Mouse (Mus musculus) hindbrain, embryonic 15.5 days (tissue): ENCODE data around the gene Gpc6. TPM values are rescaled to one million over a fixed set of nuclear protein-coding genes. Genes with fewer than 3 reads are reported as not detected.
"Not testable (repeated sequence)": the region's sequence is repeated elsewhere in the genome, so short reads cannot be mapped to it uniquely, and the experiment has no call there.

ENCODE experiments used
- ATAC-seq: fragments of 200-750 bp; cut with Nextera tagmentation; 2 replicates; pipeline ENCODE4 v1.8.0; 2017; ENCODE audit warnings: low read depth, moderate number of reproducible peaks, moderate TSS enrichment; ENCODE audit not compliant: low FRiP score
- H3K27ac ChIP-seq: fragments of 300-500 bp; sonication (generic); replicated peaks from 2 replicates; pipeline ENCODE4 v1.5.1; 2015; ENCODE audit warnings: mild to moderate bottlenecking, inconsistent platforms
- H3K27me3 ChIP-seq: fragments of 300-500 bp; sonication (generic); 2 replicates; pipeline ENCODE4 v1.6.1; 2015; ENCODE audit warnings: control low read depth, inconsistent platforms
- H3K36me3 ChIP-seq: fragments of 300-500 bp; sonication (generic); 2 replicates; pipeline ENCODE4 v1.6.1; 2015; ENCODE audit warnings: control low read depth, inconsistent platforms
- H3K4me1 ChIP-seq: fragments of 300-500 bp; sonication (generic); replicated peaks from 2 replicates; pipeline ENCODE4 v1.6.1; 2015; ENCODE audit warnings: control low read depth, inconsistent platforms
- H3K4me2 ChIP-seq: fragments of 300-500 bp; sonication (generic); 2 replicates; pipeline ENCODE4 v1.6.1; 2015; ENCODE audit warnings: moderate library complexity, mild to moderate bottlenecking, inconsistent platforms
- H3K4me3 ChIP-seq: fragments of 300-500 bp; sonication (generic); 2 replicates; pipeline ENCODE4 v1.5.1; 2015; ENCODE audit warnings: mild to moderate bottlenecking, inconsistent platforms
- H3K9ac ChIP-seq: fragments of 300-500 bp; sonication (generic); 2 replicates; pipeline ENCODE4 v1.6.1; 2015; ENCODE audit warnings: inconsistent platforms
- H3K9me3 ChIP-seq: fragments of 300-500 bp; sonication (generic); 2 replicates; pipeline ENCODE4 v1.6.1; 2016; ENCODE audit warnings: control low read depth, inconsistent platforms
- WGBS: fragments of 180-500 bp; shearing (Covaris S2); methylation state at CpG from one replicate; pipeline ENCODE4 v1.1.7; 2015; 5-methylcytosine and 5-hydroxymethylcytosine counted together
- polyA plus RNA-seq: library from polyadenylated mRNA; unstranded; fragments of >200 nt; fragmentation: Nextera tagmentation; extraction: Ambion mirVana; gene quantifications from 2 replicates; pipeline ENCODE4 v1.2.1, GENCODE M21; 2015

The Gpc6 gene
- polyA plus RNA-seq, 1 experiment from 2014 or later = 19.6 TPM

DNA sequence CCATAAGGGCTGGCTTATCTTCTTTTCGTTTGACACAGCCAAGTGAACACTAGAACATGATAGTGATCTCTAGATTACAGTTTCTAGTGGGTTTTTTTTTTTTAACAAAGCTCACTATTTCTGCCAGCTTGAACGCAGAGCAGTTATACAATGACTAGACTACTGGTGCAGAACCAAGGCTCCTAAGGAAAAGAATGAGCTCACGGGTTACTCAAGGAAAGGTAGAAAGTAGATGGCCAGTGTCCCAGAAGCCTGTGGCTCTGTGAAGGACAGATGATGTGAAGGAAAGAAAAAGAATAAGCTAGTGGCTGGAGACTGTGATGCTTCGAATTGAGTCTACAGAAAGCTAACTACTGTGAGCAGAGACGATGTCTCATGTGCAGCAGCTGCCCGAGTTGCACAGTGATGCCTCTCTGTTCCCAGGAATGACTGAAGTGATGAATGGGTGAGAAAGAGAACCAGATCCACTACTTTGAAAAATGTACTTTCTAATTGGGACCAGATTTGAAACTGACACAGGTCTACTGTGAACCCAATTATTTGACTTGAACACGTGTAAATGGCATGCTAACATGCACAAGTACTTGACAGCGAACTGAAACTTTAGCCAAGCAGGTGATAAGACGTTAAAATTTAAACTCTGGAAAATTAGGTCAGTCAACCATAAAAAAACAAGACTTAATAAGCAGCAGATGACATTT, 482.9 kb downstream of the Gpc6 start:
- H3K9ac ChIP-seq = no peak overlapping the region
- WGBS = 82% methylated on average over 9 of the region's 9 CpGs
- H3K36me3 ChIP-seq = no peaks in the 10 kb centered on the region
- no peak overlapping the region for H3K4me3 ChIP-seq
- no peaks in the 10 kb centered on the region for H3K27me3 ChIP-seq
- H3K4me2 ChIP-seq = no peak overlapping the region
- H3K27ac ChIP-seq = no peak overlapping the region
- no peak for ATAC-seq
- H3K9me3 ChIP-seq = no peaks in the 10 kb centered on the region
- H3K4me1 ChIP-seq = no peaks in the 10 kb centered on the region

DNA sequence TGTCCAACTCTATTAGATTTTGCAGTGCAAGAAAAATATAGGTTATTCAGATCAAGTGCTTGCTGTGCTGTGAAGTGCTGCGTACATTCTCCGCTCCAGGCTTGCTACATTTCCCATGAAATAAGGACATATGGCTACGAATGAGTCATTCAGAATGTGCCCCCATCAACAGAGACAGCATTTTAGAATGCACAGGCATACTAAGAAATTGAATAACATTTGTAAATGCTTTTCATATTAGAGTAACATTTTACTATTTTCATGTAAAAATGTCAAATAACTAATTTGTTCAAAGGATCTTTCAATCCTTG, 483.4 kb downstream of the Gpc6 start:
- WGBS = 79% methylated on average over 3 of the region's 3 CpGs
- ATAC-seq = no peak

DNA sequence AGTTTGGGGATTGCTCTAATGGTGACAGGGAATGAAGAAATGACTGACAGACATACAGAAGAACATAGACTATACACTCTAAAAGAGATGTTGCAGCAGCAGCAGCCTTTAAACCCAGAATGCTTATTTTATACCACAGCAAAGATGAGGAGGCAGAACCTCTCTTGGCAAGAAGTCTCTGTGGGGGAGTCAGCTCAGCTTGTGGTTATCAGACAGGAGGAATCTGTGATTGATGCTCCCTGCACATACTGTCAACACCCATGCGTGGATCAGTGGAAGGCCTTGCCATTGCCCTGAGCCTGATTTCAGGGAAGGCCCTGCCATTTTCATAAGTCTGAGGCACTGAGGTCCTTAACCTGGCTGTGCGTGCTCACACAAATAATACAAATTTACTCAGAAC, 484.7 kb downstream of the Gpc6 start:
- Histone ChIP-seq H3K9me3 (no peaks in the 10 kb centered on the region), H3K4me2 (no peak overlapping the region), H3K27ac (no peak overlapping the region), H3K36me3 (no peaks in the 10 kb centered on the region), H3K27me3 (no peaks in the 10 kb centered on the region), H3K4me3 (no peak overlapping the region), H3K9ac (no peak overlapping the region), H3K4me1 (no peaks in the 10 kb centered on the region)
- 83% methylated on average over 2 of the region's 2 CpGs for WGBS
- ATAC-seq = no peak

More for the DNA sequence above, 483.4 kb downstream of the Gpc6 start:
- Histone ChIP-seq H3K9me3 (no peaks in the 10 kb centered on the region), H3K27me3 (no peaks in the 10 kb centered on the region), H3K4me2 (no peak overlapping the region), H3K4me3 (no peak overlapping the region), H3K9ac (no peak overlapping the region), H3K27ac (no peak overlapping the region), H3K4me1 (no peaks in the 10 kb centered on the region), H3K36me3 (no peaks in the 10 kb centered on the region)

DNA sequence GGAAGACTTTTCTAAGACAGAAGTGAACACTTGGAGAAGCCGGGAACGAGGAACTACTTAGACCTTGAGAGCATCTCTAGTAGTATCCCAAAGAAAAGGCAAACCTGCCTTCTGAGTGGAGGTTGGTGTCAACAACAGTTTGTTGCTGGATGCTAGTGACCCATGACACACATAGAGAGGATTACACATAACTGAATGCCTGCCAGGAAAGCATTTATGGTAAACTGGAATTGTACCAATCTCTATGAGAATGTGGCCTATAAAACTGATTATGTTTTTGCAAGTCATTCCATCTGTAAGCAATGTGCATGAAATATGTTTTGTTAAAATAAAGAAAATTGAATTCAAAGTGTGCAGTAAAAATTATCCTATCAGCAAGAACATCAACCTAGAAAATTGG, 485.4 kb downstream of the Gpc6 start:
- H3K27me3 ChIP-seq = no peaks in the 10 kb centered on the region
- no peak overlapping the region for H3K4me3 ChIP-seq
- H3K36me3 ChIP-seq = no peaks in the 10 kb centered on the region
- no peak overlapping the region for H3K4me2 ChIP-seq
- H3K9me3 ChIP-seq = no peaks in the 10 kb centered on the region
- WGBS = 99% methylated on average over 2 of the region's 2 CpGs
- no peak overlapping the region for H3K9ac ChIP-seq
- no peak for ATAC-seq
- H3K27ac ChIP-seq = no peak overlapping the region
- H3K4me1 ChIP-seq = no peaks in the 10 kb centered on the region

DNA sequence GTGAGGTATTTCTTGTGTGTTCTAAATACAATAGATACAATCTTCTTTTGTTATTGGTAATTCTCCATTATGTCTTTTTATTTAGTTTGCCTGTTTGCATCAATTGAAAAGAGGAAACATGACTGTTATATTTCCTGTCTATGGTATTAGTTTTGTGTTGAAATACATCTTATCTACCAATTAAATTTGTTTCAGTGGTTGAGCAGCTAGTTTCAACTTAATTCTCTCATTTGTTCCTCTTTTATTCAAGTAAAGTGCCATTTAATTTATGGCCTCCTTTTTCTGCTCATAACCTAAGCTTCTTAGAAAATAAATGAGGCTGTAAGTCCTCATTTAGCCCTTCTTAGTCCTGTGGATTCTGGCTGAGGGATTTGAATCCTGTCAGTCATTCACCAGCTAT, 489.9 kb downstream of the Gpc6 start:
- no peak overlapping the region for H3K4me2 ChIP-seq
- H3K4me1 ChIP-seq = no peaks in the 10 kb centered on the region
- no peak overlapping the region for H3K4me3 ChIP-seq
- no peak for ATAC-seq
- H3K9ac ChIP-seq = no peak overlapping the region
- no peaks in the 10 kb centered on the region for H3K27me3 ChIP-seq
- H3K36me3 ChIP-seq = no peaks in the 10 kb centered on the region
- H3K9me3 ChIP-seq = no peaks in the 10 kb centered on the region
- H3K27ac ChIP-seq = no peak overlapping the region

DNA sequence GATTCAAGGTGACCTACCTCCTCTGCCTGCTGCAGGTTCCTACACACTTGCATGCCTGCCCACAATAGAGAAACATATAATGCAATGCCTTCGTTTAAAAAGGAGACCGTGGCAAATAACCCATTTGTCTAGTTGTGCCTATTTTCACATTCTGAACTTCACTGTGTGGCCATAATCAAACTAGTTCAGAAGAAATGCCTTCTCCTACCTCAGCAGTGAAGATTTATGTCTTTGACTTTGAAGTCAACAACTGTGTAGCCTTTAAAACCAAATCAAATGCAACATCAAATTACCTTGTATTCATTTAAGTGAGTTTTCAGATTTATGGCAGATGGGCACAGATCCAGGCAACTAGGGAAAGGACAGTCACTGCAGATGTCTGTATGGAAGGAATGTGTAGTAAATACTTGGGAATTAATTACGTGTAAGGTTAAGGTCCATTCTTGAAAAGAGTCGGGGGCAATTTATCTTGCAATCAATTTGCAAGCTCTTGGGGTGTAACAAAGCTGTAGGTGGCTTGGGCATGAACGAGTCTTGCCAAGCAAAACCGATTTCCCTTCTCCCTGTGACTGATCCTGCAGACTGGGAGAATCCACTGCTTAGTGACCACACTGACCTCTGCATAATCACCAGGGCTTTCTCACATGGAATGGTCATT, 494.6 kb downstream of the Gpc6 start:
- Histone ChIP-seq H3K4me2 (no peak overlapping the region), H3K9me3 (no peaks in the 10 kb centered on the region), H3K27ac (no peak overlapping the region), H3K27me3 (no peaks in the 10 kb centered on the region), H3K4me1 (no peaks in the 10 kb centered on the region), H3K4me3 (no peak overlapping the region), H3K9ac (no peak overlapping the region), H3K36me3 (no peaks in the 10 kb centered on the region)
- ATAC-seq = no peak
- WGBS = 38% methylated on average over 6 of the region's 6 CpGs

DNA sequence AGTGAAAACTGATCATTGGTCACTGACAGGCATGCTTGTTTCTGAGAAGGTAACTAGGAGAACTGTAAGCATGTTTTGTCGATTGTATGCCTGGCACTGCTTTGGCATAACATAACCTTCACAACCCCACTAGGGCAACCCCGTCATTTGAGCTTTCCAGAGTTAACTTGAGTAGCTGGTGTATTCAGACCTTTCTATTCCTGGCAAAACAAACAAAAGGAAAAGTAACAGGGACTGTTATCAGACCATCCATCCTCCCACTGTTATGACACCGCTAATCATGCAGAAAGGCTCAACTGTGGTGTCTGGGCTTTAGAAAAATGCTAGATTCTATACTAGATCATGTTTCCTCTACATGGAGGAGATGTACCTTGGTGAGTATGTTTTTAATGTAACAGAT, 496.1 kb downstream of the Gpc6 start:
- Histone ChIP-seq H3K9me3 (no peaks in the 10 kb centered on the region), H3K4me2 (no peak overlapping the region), H3K27ac (no peak overlapping the region), H3K36me3 (no peaks in the 10 kb centered on the region), H3K4me1 (peaks cover 2% of the 10 kb centered on the region; the same call in 1 of the 2 replicates), H3K4me3 (no peak overlapping the region), H3K9ac (no peak overlapping the region), H3K27me3 (no peaks in the 10 kb centered on the region)
- ATAC-seq = no peak
- 79% methylated on average over 3 of the region's 3 CpGs for WGBS

DNA sequence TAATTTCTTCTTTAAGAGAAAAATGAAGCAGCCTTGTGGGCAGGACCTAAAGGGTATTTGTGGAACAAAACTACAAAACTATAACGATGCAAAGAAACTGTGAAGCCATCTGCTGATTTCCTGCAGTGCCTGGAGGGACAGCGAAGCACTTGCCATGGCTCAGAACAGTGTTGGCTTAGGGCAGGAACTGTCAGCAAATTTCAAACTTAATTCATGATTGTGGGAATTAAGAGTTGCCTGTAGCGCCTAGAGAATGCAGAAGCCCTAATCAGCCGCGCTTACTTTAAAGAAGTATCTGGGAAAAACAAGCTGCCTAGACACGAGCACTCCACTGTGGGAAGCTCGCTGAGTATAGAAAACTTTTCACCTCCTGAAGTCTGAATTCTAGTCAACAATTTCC, 501.0 kb downstream of the Gpc6 start:
- no peak for ATAC-seq
- 26% methylated on average over 7 of the region's 7 CpGs for WGBS
- Histone ChIP-seq H3K4me2 (no peak overlapping the region), H3K27me3 (no peaks in the 10 kb centered on the region), H3K27ac (no peak overlapping the region), H3K4me3 (no peak overlapping the region), H3K4me1 (peaks cover 4% of the 10 kb centered on the region; the same call in 1 of the 2 replicates), H3K9me3 (no peaks in the 10 kb centered on the region), H3K36me3 (no peaks in the 10 kb centered on the region), H3K9ac (no peak overlapping the region)

DNA sequence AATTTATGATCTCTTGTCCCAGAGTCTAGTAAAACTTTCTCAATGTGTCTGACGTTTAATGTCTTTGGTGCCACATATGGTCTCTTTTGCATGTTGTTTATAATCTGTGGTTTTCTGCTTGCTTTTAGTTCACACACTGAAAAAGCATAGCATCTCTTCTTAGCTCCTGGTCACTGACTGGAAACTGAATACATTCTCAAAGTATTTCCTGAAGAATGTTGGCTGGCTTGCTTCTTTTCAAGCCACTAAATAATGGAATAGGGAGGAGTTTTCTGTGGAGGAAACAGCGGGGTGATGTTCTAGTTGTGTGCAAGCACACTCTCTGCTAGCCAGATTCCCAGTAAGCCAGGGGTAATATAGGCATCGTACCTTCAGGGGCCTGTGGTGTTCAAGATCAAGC, 502.7 kb downstream of the Gpc6 start:
- Histone ChIP-seq H3K4me3 (no peak overlapping the region), H3K9ac (no peak overlapping the region), H3K4me1 (peaks cover 4% of the 10 kb centered on the region; the same call in 1 of the 2 replicates), H3K4me2 (no peak overlapping the region), H3K9me3 (no peaks in the 10 kb centered on the region), H3K27ac (no peak overlapping the region), H3K27me3 (no peaks in the 10 kb centered on the region), H3K36me3 (no peaks in the 10 kb centered on the region)
- ATAC-seq = no peak
- whole genome bisulfite sequencing = 56% methylated on average over 3 of the region's 3 CpGs

DNA sequence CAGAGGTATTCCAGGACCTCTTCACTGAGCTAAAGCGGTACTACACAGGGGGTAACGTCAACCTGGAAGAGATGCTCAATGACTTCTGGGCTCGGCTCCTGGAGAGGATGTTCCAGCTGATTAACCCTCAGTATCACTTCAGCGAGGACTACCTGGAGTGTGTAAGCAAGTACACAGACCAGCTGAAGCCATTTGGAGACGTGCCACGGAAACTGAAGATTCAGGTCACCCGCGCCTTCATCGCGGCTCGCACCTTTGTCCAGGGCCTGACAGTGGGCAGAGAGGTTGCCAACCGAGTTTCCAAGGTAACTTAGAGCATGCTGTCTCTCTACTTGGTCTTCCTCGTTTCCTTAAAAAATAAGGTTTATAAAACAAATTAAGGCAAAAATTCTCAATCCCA, 510.6 kb downstream of the Gpc6 start:
- WGBS = 88% methylated on average over 13 of the region's 13 CpGs
- Histone ChIP-seq H3K4me2 (no peak overlapping the region), H3K9ac (no peak overlapping the region), H3K9me3 (no peaks in the 10 kb centered on the region), H3K27ac (no peak overlapping the region), H3K4me3 (no peak overlapping the region), H3K4me1 (no peaks in the 10 kb centered on the region), H3K36me3 (no peaks in the 10 kb centered on the region), H3K27me3 (no peaks in the 10 kb centered on the region)
- no peak for ATAC-seq

DNA sequence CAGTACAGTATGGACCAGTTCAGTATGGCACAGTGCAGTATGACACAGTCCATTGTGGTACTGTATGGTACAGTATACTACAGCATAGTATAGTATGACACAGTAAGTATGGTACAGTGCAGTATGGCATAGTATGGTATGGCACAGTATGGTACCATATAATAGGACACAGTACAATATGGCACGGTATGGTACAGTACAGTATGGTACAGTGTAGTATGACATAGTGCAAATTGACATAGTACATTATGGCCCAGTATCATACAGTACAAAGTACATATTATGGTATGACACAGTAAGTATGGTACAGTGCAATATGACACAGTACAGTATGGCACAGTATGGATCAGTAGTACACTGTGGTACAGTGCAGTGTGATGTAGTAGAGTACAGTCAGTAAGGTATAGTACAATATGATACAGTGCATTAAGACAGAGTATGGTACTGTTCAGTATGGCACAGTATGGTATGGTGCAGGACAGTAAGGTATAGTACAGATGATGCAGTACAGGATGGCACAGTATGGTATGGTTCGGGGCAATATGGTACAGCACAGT, 521.6 kb downstream of the Gpc6 start:
- WGBS = 98% methylated on average over 2 of the region's 2 CpGs
- H3K36me3 ChIP-seq, H3K27ac ChIP-seq, H3K27me3 ChIP-seq, H3K9ac ChIP-seq, H3K9me3 ChIP-seq, H3K4me2 ChIP-seq, H3K4me3 ChIP-seq, H3K4me1 ChIP-seq: not testable (repeated sequence)
- peak; percentile 38; the same call in 1 of the 2 replicates for ATAC-seq

DNA sequence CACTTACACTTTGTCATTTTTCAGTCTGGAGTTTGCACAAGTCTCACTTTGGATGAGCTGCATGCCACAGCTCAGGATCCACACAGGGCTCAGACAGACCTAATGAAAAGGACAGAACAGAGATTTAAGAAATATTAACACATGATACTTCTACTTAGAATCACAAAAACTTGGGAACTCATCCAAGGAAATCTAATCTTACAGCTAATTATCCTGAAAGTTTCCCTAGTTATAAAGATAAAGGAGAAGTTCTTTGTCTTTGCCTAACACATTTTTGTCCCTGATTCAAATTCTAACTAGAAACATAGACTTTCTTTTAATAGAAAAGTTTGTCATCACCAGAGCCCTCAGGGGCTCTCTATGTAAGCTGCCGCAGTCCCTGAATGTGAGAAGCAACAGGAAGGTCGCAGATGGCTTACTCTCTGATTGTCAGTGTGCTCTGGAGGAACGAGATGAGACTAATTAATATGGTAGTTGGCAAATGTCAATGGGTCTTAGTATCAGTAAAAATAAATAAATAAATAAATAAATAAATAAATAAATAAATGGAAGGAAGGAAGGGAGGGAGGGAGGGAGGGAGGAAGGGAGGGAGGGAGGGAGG, 526.4 kb downstream of the Gpc6 start:
- H3K9me3 ChIP-seq = no peaks in the 10 kb centered on the region
- H3K9ac ChIP-seq = no peak overlapping the region
- WGBS = 42% methylated on average over 3 of the region's 3 CpGs
- 0 out of 2 replicates have a peak, but pooled peaks cover 4% of the 10 kb centered on the region for H3K4me1 ChIP-seq
- H3K27me3 ChIP-seq = no peaks in the 10 kb centered on the region
- H3K27ac ChIP-seq = no peak overlapping the region
- no peak overlapping the region for H3K4me2 ChIP-seq
- no peak overlapping the region for H3K4me3 ChIP-seq
- no peaks in the 10 kb centered on the region for H3K36me3 ChIP-seq
- ATAC-seq = no peak
